Mouse (Mus musculus) kidney, adult 2 months (tissue): Measurements from ENCODE around the gene Gm11555. TPM values are rescaled to one million over a fixed set of nuclear protein-coding genes. Genes with fewer than 3 reads are reported as not detected.
"Not testable (repeated sequence)": the region's sequence is repeated elsewhere in the genome, so short reads cannot be mapped to it uniquely, and the experiment has no call there.

Source experiments
- DNase-seq: peaks from one replicate; pipeline ENCODE4 v3.0.0; 2021
- H3K27ac ChIP-seq: fragments of 200-500 bp; 2 replicates; pipeline ENCODE4 v1.5.1; 2012; ENCODE audit warnings: low read depth, low read length, control low read depth, inconsistent platforms; ENCODE audit not compliant: insufficient read depth
- H3K27me3 ChIP-seq: fragments of 200-500 bp; replicated peaks from 2 replicates; pipeline ENCODE4 v1.6.1; 2012; ENCODE audit warnings: mild to moderate bottlenecking, moderate library complexity, low read length, inconsistent platforms; ENCODE audit not compliant: control insufficient read depth, insufficient read depth
- H3K36me3 ChIP-seq: fragments of 200-500 bp; 2 replicates; pipeline ENCODE4 v1.6.1; 2012; ENCODE audit warnings: mild to moderate bottlenecking, moderate library complexity, low read length, inconsistent platforms; ENCODE audit not compliant: control insufficient read depth, insufficient read depth
- H3K4me1 ChIP-seq: fragments of 200-500 bp; 2 replicates; pipeline ENCODE4 v1.6.1; 2011; ENCODE audit warnings: low read length; ENCODE audit not compliant: control insufficient read depth, insufficient read depth
- H3K4me3 ChIP-seq: fragments of 200-500 bp; 2 replicates; pipeline ENCODE4 v1.5.1; 2011; ENCODE audit warnings: mild to moderate bottlenecking, low read depth, low read length, control low read depth; ENCODE audit not compliant: insufficient read depth
- CTCF ChIP-seq: fragments of 200-500 bp; conservative IDR thresholded peaks from 2 replicates; pipeline ENCODE4 v1.5.1; 2011; ENCODE audit warnings: low read depth, mild to moderate bottlenecking, control low read depth, low read length, moderate library complexity, mixed read lengths; ENCODE audit not compliant: insufficient read depth, insufficient read length
- POLR2A ChIP-seq: fragments of 200-500 bp; IDR thresholded peaks from one replicate; pipeline ENCODE4 v1.6.1; 2011; ENCODE audit warnings: low read depth, low read length, control low read depth
- WGBS: fragments of 180-500 bp; shearing (Covaris S2); methylation state at CpG from one replicate; pipeline ENCODE4 v1.1.7; 2018; 5-methylcytosine and 5-hydroxymethylcytosine counted together
- polyA plus RNA-seq: library from polyadenylated mRNA; depleted of rRNA; stranded (reverse); fragments of >200 nt; gene quantifications from 2 replicates; pipeline ENCODE4 v1.2.3, GENCODE M21; 2012; rRNA removed

Gene Gm11555
- polyA plus RNA-seq = not detected in 2 replicates

DNA sequence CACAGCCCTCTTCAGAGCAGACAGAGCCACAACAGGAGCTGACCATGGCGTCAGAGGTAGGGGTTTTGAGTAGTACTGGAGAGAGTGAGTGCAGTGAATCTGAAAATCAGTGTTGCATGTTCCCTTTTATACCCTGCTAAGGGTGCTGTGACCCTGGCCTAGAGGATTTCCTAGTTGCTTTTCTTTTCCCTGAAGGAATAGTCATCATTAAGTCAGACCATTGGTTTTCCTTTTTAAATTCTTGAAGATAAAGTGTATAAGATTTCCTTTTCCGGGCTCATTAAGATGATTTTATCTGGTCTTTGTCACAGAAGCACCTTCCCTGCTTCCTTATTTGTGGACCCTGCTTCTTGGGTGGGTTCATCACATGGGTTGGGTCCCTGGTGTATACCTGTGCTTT, at the start of gene Gm11555:
Gene Gm11555 (minus strand): TSS at position 101 of the 400 bp plus-strand sequence.
- Histone ChIP-seq H3K4me1 (no peaks in the 10 kb centered on the region), H3K27ac (no peak within 1 kb of the TSS), H3K27me3 (no peaks in the 10 kb centered on the region), H3K4me3 (no peak within 1 kb of the TSS), H3K36me3 (no peaks in the 10 kb centered on the region)
- DNase-seq = no peak
- TF ChIP-seq CTCF = no peak
- TF ChIP-seq POLR2A = no peak
- 78% methylated on average over 2 of the region's 2 CpGs for WGBS

DNA sequence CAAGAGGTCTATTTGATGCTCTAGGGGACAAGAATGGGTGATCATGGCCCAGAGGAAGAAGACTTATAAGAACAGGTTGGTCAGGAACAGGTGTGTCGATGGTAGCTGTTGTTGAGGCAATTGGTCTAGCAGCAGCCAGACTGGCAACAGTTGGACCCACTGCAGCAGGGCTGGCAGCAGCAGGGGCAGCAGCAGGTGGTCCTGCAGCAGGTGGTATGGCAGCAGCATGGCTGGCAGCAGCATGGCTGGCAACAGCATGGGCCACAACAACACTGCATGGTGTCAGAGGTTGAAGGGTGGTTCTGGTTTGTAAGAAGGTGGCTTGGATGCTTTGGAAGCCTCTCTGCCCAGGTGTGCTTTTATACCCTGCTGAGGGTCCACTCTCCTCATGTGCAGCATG, 40.4 kb upstream of the Gm11555 start, which contains the start of gene Gm14190:
Gene Gm14190 (minus strand): TSS at position 278 of the 400 bp plus-strand sequence.
- Histone ChIP-seq H3K4me1 (no peaks in the 10 kb centered on the region), H3K36me3 (no peaks in the 10 kb centered on the region), H3K27me3 (no peaks in the 10 kb centered on the region), H3K4me3 (no peak within 1 kb of the TSS), H3K27ac (no peak within 1 kb of the TSS)
- no peak for TF ChIP-seq POLR2A
- TF ChIP-seq CTCF = no peak
- no peak for DNase-seq
- WGBS = 83% methylated on average over 1 of the region's 1 CpGs

DNA sequence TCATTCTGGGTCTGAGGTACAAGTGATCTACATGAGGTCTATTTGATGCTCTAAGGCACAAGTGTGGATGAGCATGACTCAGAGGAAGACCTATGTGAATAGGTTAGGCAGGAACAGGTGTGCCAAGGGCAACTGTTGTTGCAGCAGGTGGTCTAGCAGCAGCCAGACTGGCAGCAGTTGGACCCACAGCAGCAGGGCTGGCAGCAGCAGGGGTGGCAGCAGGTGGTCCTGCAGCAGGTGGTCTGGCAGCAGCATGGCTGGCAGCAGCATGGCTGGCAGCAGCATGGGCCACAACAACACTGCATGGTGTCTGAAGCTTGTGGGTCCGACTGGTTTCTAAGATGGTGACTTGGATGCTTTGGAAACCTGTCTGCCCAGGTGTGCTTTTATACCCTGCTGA, 35.2 kb upstream of the Gm11555 start:
- H3K4me1 ChIP-seq, H3K27me3 ChIP-seq, H3K36me3 ChIP-seq, H3K4me3 ChIP-seq, H3K27ac ChIP-seq, DNase-seq: not testable (repeated sequence)
- 80% methylated on average over 1 of the region's 1 CpGs for WGBS

DNA sequence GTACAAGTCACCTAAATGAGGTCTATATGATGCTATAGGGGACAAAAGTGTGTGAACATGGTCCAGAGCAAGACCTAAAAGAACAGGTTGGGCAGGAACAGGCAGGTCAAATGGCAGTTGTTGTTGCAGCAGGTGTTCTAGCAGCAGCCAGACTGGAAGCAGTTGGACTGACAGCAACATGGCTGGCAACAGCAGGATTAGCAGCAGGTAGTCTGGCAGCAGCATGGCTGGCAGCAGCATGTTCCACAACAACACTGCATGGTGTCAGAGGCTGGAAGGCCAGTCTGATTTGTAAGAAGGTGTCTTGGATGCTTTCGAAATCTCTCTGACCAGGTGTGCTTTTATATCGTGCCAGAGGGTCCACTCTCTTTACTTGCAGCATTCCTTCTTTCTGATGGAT, 33.4 kb upstream of the Gm11555 start:
- WGBS = 90% methylated on average over 2 of the region's 2 CpGs
- H3K27me3 ChIP-seq = no peaks in the 10 kb centered on the region
- H3K4me3 ChIP-seq = no peak overlapping the region
- no peaks in the 10 kb centered on the region for H3K36me3 ChIP-seq
- TF ChIP-seq CTCF (no peak), POLR2A (no peak)
- H3K27ac ChIP-seq = no peak overlapping the region
- no peaks in the 10 kb centered on the region for H3K4me1 ChIP-seq
- DNase-seq = no peak

DNA sequence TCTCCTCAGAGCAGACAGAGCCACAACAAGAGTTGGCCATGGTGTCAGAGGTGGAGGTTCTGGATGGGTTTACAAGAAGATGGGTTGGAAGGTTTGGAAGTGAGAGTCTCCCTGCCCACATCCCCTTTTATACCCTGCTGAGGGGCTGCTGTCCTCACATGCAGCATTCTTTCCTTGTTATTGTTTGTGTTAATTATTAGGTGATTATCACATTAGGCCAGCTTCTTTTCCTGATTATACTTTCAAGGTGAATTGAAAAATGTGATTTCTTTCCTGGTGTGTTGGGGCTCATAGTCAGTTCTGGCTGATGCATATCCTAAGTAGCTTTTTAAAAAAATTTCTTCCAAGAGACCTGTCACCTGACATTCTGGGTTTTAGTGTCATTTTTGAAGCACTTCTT, 15.8 kb upstream of the Gm11555 start, which contains the start of gene Krtap4-6:
Gene Krtap4-6 (minus strand): TSS at position 101 of the 400 bp plus-strand sequence.
- no peak for TF ChIP-seq CTCF
- no peak for TF ChIP-seq POLR2A
- no peaks in the 10 kb centered on the region for H3K36me3 ChIP-seq
- no peaks in the 10 kb centered on the region for H3K4me1 ChIP-seq
- no peak within 1 kb of the TSS for H3K4me3 ChIP-seq
- no peaks in the 10 kb centered on the region for H3K27me3 ChIP-seq
- no peak within 1 kb of the TSS for H3K27ac ChIP-seq
- no peak for DNase-seq

DNA sequence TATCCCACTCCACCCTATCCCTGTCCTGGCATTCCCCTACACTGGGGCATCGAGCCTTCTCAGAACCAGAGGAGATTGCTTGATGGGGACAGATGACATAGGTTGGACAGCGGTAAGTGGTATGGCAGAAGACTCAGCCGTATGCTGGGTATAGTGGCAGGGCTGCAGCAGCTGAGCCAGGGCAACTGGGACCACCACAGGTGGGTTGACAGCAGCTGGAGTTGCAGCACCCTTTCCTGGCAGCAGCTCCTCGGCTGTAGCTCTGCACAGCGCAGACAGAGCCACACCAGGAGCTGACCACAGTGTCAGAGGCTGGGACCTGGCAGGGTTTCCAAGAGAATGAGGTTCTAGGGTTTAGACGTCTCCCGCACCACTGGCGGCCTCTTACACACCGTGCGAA, 12.8 kb upstream of the Gm11555 start:
- Histone ChIP-seq H3K36me3 (no peaks in the 10 kb centered on the region), H3K27ac (no peak overlapping the region)
- WGBS = 84% methylated on average over 10 of the region's 10 CpGs

DNA sequence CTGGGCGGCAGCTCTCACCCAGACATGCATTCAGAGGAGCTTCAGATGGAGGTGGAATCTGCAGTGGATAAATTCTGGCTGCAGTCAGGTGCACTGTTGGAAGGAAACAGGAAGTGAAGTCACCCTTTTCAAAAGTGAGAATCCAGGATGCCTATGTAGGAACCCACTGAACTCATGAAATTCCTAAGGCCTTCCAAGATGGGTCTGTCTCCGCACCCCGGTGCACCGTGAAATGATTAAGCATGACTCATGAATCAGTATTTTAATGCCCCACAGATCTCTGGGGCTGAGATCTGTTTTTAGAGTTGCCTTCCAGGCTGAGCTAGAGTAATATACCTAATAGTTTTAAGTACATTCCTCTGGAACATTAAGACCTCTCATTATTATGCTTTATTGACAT, 9.2 kb upstream of the Gm11555 start:
- WGBS = 71% methylated on average over 4 of the region's 4 CpGs

More for the DNA sequence above, 12.8 kb upstream of the Gm11555 start:
- no peaks in the 10 kb centered on the region for H3K4me1 ChIP-seq
- H3K27me3 ChIP-seq = no peaks in the 10 kb centered on the region
- no peak overlapping the region for H3K4me3 ChIP-seq
- DNase-seq = no peak
- no peak for TF ChIP-seq CTCF
- no peak for TF ChIP-seq POLR2A

DNA sequence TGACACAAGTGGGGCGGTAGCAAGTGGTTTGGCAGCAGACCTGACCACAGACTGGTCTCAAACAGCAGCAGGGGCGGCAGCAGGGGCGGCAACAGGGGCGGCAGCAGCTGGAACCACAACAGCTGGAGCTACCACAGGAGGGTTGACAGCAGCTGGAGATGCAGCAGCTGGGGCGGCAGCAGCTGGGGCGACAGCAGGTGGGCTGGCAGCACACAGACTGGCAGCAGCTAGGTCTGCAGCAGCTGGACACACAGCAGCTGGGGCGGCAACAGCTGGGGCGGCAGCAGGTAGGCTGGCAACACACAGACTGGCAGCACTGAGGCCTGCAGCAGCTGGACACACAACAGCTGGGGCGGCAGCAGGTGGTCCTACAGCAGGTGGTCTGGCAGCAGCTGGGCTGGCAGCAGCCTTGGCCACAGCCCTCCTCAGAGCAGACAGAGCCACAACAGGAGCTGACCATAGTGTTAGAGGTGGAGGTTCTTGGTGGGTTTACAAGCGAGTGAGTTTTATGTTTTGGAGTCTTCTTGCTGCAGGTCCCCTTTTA, 8.5 kb upstream of the Gm11555 start, which contains the start of gene Gm11563:
Gene Gm11563 (minus strand): TSS at position 494 of the 544 bp plus-strand sequence.
- not testable (repeated sequence) for H3K27me3 ChIP-seq, DNase-seq, H3K4me3 ChIP-seq, H3K4me1 ChIP-seq, H3K36me3 ChIP-seq, H3K27ac ChIP-seq
- 56% methylated on average over 10 of the region's 10 CpGs for WGBS

More for the DNA sequence above, 9.2 kb upstream of the Gm11555 start:
- Histone ChIP-seq H3K36me3 (no peaks in the 10 kb centered on the region), H3K27me3 (no peaks in the 10 kb centered on the region), H3K4me1 (no peaks in the 10 kb centered on the region), H3K4me3 (no peak overlapping the region), H3K27ac (no peak overlapping the region)
- no peak for DNase-seq
- TF ChIP-seq CTCF (no peak), POLR2A (no peak)
